ENCODE assay signal across 9 mouse cellular contexts in the genomic region with DNA sequence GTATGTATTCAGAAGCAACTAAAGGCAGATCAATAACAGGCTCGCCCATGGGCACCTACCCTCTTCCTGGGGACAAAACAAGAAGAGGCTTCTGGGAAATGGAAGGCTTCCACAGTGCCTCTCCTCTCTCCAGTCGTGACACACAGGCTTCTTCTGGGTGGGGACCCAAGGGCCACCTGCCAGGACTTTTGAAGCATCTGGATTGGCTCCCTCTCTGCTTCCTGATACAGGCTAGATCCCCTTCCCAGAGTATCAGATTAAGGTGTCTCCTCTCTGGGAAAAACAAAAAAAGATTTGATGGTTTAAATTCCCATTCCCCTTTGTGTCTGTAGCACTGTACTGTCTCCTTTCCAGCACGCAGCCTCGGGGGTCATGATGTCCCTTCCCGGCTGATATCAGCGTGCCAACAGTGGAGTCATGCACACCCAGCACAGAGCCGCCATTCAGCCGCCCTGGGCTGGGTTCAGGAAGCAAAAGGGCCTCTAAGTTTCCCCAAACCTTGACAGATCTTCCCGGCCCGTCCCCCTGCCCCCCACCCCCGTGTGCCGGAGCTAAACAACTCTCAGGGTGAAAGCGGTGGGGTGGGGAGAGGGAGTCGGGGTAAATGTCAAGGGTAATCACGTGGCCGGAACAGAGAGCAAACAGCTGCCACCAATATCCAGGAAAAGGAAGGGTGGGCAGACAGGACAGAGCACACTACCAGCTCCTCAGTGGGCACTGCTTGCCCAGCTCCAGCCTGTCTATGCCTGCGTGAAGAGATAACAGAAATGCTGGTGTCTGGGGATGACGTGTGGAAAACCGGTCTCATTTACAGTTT. TPM values are rescaled to one million over a fixed set of nuclear protein-coding genes. Genes with fewer than 3 reads are reported as not detected.
DNase-seq lines count a peak whose midpoint lies in the region; ATAC-seq lines count a peak whose summit lies in the region.
"Had no signal": no experiment of that assay in that cellular context is flagged by ENCODE, and none has a peak within 500 bp of the region (broad histone marks: within the 10 kb centered on the region; RNA-seq: fewer than 3 reads in every experiment).

No protein-coding gene starts in this region.

- peak overlapping the region; percentile 78 for H3K27ac ChIP-seq in heart, embryonic 10.5 days
- H3K27ac ChIP-seq in kidney, embryonic 16.5 days (ENCODE audit: low read length): no peak overlapping the region

- H3K36me3 ChIP-seq in heart, embryonic 10.5 days: no peaks in the 10 kb centered on the region
- no peaks in the 10 kb centered on the region for H3K36me3 ChIP-seq in kidney, embryonic 16.5 days (ENCODE audit: insufficient read depth, low read length)
- H3K36me3 ChIP-seq: G1E had no signal

- peak; percentile 19 to 26 for DNase-seq in spleen, postnatal 36 days (ENCODE audit: low spot score in 2 of 2)
- no peak for DNase-seq in spleen, postnatal 4 days (ENCODE audit: low spot score in 2 of 2)
- DNase-seq in heart, embryonic 10.5 days (ENCODE audit: low spot score): no peak
- DNase-seq in lung, postnatal 36 days: peak; percentile 74
- DNase-seq in thymus, postnatal 14 days: peak; percentile 42
- no peak for DNase-seq in urinary bladder, postnatal 10 days (ENCODE audit: low spot score)

- peaks cover 14% of the 10 kb centered on the region for H3K4me1 ChIP-seq in heart, embryonic 10.5 days
- 0 out of 2 replicates have a peak, but pooled peaks cover 8% of the 10 kb centered on the region for H3K4me1 ChIP-seq in kidney, embryonic 16.5 days (ENCODE audit: insufficient read depth, low read length)

- H3K9me3 ChIP-seq in heart, embryonic 10.5 days: no peaks in the 10 kb centered on the region
- peaks cover 6% of the 10 kb centered on the region; the same call in 1 of the 2 replicates for H3K9me3 ChIP-seq in kidney, embryonic 16.5 days (ENCODE audit: low read length)
- H3K9me3 ChIP-seq: G1E had no signal

- peak overlapping the region; percentile 3; the same call in 1 of the 2 replicates for H3K9ac ChIP-seq in kidney, embryonic 16.5 days (replicated peaks; ENCODE audit: low read length)

- peak overlapping the region; percentile 50 for H3K4me3 ChIP-seq in heart, embryonic 10.5 days
- H3K4me3 ChIP-seq in kidney, embryonic 16.5 days (ENCODE audit: low read length): peak overlapping the region; percentile 21

- peak; percentile 73 for ATAC-seq in kidney, embryonic 16.5 days (ENCODE audit: low FRiP score, low TSS enrichment)
- no peak for ATAC-seq in cerebellum, adult (ENCODE audit: insufficient number of reproducible peaks, low FRiP score, low TSS enrichment)

- peak overlapping the region; percentile 43 for H3K4me2 ChIP-seq in kidney, embryonic 16.5 days (replicated peaks; ENCODE audit: low read depth, low read length)

- H3K27me3 ChIP-seq in heart, embryonic 10.5 days (ENCODE audit: insufficient read depth, poor library complexity, severe bottlenecking): 0 out of 2 replicates have a peak, but pooled peaks cover 3% of the 10 kb centered on the region
- no peaks in the 10 kb centered on the region for H3K27me3 ChIP-seq in kidney, embryonic 16.5 days (ENCODE audit: insufficient read depth, low read length)

- 35% methylated on average over 19 of the region's 19 CpGs for WGBS in heart, embryonic 10.5 days
- WGBS in kidney, embryonic 16.5 days: 27% methylated on average over 19 of the region's 19 CpGs

RNA-seq across cellular contexts. Expression of a gene that starts 38.9 kb away (rescaled TPM):
- polyA plus RNA-seq in heart, embryonic 10.5 days (2016; fragmentation: Nextera tagmentation; extraction: Ambion mirVana): 0.06 and 0.40 TPM in 2 replicates
- 0.59 and 1.0 TPM in 2 replicates for polyA plus RNA-seq in kidney, embryonic 16.5 days (2015; fragmentation: Nextera tagmentation; extraction: Ambion mirVana)
- polyA plus RNA-seq: G1E had no signal

Comparison
In these comparisons a context has a peak if more than half of its experiments do, and no peak if none do; other contexts are left out.
1. DNase-seq: peak in spleen, postnatal 36 days (2 of 2), lung, postnatal 36 days (single experiment) and thymus, postnatal 14 days (single experiment); none in spleen, postnatal 4 days (0 of 2), heart, embryonic 10.5 days (single experiment) and urinary bladder, postnatal 10 days (single experiment).